In the genomic region with DNA sequence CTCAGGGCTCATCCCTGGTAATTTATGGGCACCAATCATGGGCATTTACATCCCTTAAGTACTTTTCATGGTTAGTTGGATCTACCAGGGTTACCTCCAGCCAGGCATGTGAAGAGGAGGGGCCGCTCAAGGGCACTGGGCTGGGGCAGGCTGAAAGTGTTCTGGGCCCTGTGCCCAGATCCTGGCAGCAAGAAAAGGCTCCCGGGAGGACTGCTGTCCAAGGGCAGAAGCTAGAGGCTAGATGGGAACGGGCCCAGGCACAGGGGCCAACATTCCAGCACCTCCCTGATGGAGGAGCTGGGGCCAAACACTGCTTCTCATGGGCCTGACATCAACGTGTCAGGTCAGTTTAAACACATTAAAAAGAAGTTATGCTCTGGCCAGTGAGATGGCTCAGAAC, we compare ENCODE assay signal across 8 mouse cellular contexts. TPM values are rescaled to one million over a fixed set of nuclear protein-coding genes. Genes with fewer than 3 reads are reported as not detected.
A peak's percentile ranks its signal among the peaks of the same experiment; 100 is the strongest.
DNase-seq lines count a peak whose midpoint lies in the region; ATAC-seq and TF ChIP-seq lines count a peak whose summit lies in the region.

No protein-coding gene starts in this region.

- no peaks in the 10 kb centered on the region for H3K9me3 ChIP-seq in heart, embryonic 13.5 days

- H3K36me3 ChIP-seq in heart, embryonic 13.5 days: no peaks in the 10 kb centered on the region

- no peak for TF ChIP-seq POLR2A in lung, adult 2 months (IDR thresholded peaks at IDR 0.05; ENCODE audit: borderline replicate concordance, extremely low read depth, low read depth, low read length)

- peaks cover 13% of the 10 kb centered on the region for H3K4me1 ChIP-seq in heart, embryonic 13.5 days
- no peaks in the 10 kb centered on the region for H3K4me1 ChIP-seq in lung, adult 2 months (ENCODE audit: control insufficient read depth, insufficient read depth, low read length)

- 25% methylated on average over 4 of the region's 4 CpGs for WGBS in heart, embryonic 13.5 days
- WGBS in lung, adult 2 months: 28% methylated on average over 4 of the region's 4 CpGs

- ATAC-seq in heart, embryonic 13.5 days (ENCODE audit: extremely low read depth, insufficient number of reproducible peaks, low FRiP score, low TSS enrichment): 0 out of 2 replicates have a peak, but pooled peaks have one; percentile 30
- no peak for ATAC-seq in megakaryocyte progenitor cell, adult 5-6 weeks (replicated peaks; ENCODE audit: poor library complexity)

- H3K27me3 ChIP-seq in heart, embryonic 13.5 days (replicated peaks): no peaks in the 10 kb centered on the region

- no peak overlapping the region for H3K4me2 ChIP-seq in heart, embryonic 13.5 days

- DNase-seq in right cerebral cortex, postnatal 4 days: peak; percentile 30
- DNase-seq in right cerebral cortex, postnatal 25 days: no peak
- DNase-seq in cerebellum, adult 9-11 months: peak; percentile 34
- peak; percentile 36 for DNase-seq in lung, adult 2 months
- DNase-seq in T-cell, adult 2 months (ENCODE audit: low spot score): no peak
- no peak for DNase-seq in left cerebral cortex, postnatal 36 days (ENCODE audit: low spot score in 2 of 2)

- no peak overlapping the region for H3K9ac ChIP-seq in heart, embryonic 13.5 days

- TF ChIP-seq CTCF in lung, adult 2 months (IDR thresholded peaks at IDR 0.05; ENCODE audit: insufficient read depth, low read length): no peak

- peak overlapping the region; percentile 74 for H3K27ac ChIP-seq in heart, embryonic 13.5 days (replicated peaks)

- intact Hi-C loops in left cerebral cortex, postnatal 36 days (cut with DNase I): no loop called here

- H3K4me3 ChIP-seq in heart, embryonic 13.5 days: no peak overlapping the region
- no peak overlapping the region for H3K4me3 ChIP-seq in lung, adult 2 months (replicated peaks; ENCODE audit: extremely low read depth, low read depth, low read length)

RNA-seq across cellular contexts. Expression of gene 9530068E07Rik, which starts 51.0 kb away (rescaled TPM):
- polyA plus RNA-seq in heart, embryonic 13.5 days (2015; fragmentation: Nextera tagmentation; extraction: Ambion mirVana): 193 and 201 TPM in 2 replicates
- 160 and 194 TPM in 2 replicates for polyA plus RNA-seq in lung, adult 2 months (2012; rRNA removed)
- total RNA-seq in left cerebral cortex, postnatal 36 days (2021): 10 to 100 TPM; 65.7 to 65.8 TPM
- total RNA-seq in megakaryocyte progenitor cell, adult 5-6 weeks (2015): 132 and 143 TPM in 2 replicates
- total RNA-seq in megakaryocyte progenitor cell, adult 5-6 weeks (2017): 79.5 and 86.6 TPM in 2 replicates

Comparison
In these comparisons a context has a peak if more than half of its experiments do, and no peak if none do; other contexts are left out.
1. DNase-seq: peak in right cerebral cortex, postnatal 4 days (single experiment), cerebellum, adult 9-11 months (single experiment) and lung, adult 2 months (single experiment); none in right cerebral cortex, postnatal 25 days (single experiment), T-cell, adult 2 months (single experiment) and left cerebral cortex, postnatal 36 days (0 of 2).